Mouse (Mus musculus): Measurements from ENCODE around the gene Vgll1. TPM values are rescaled to one million over a fixed set of nuclear protein-coding genes. Genes with fewer than 3 reads are reported as not detected.

Vgll1 gene
- polyA plus RNA-seq, 1 experiment from 2014 or later: not detected

- no peaks in the 10 kb centered on the region for H3K4me1 ChIP-seq
- no peak overlapping the region for H3K9ac ChIP-seq
- WGBS: 83% methylated on average over 1 of the region's 1 CpGs
- H3K4me3 ChIP-seq: no peak overlapping the region
- ATAC-seq (replicated peaks): no peak
- H3K27me3 ChIP-seq (replicated peaks): no peaks in the 10 kb centered on the region
- no peaks in the 10 kb centered on the region for H3K36me3 ChIP-seq (replicated peaks)
- no peak overlapping the region for H3K27ac ChIP-seq
- no peak overlapping the region for H3K4me2 ChIP-seq
- no peaks in the 10 kb centered on the region for H3K9me3 ChIP-seq
Measured at GRCm38 (mm10) chrX:57153520-57153919, 65.6 kb downstream of the Vgll1 start.

Other genes starting within 250 kb of the Vgll1 start
- gene Adgrg4, start 217.9 kb upstream of the Vgll1 start, polyA plus RNA-seq (2015; fragmentation: Nextera tagmentation; extraction: Ambion mirVana): not detected in 2 replicates
- gene Brs3, start 45.0 kb upstream of the Vgll1 start, polyA plus RNA-seq (2015; fragmentation: Nextera tagmentation; extraction: Ambion mirVana): 0.09 and 0.22 TPM in 2 replicates
- gene Htatsf1, start 34.5 kb upstream of the Vgll1 start, polyA plus RNA-seq (2015; fragmentation: Nextera tagmentation; extraction: Ambion mirVana): 93.8 and 95.4 TPM in 2 replicates
- not detected in 2 replicates for gene Cd40lg, start 124.0 kb downstream of the Vgll1 start, polyA plus RNA-seq (2015; fragmentation: Nextera tagmentation; extraction: Ambion mirVana)